Mouse (Mus musculus) heart, embryonic 13.5 days (tissue): ENCODE measurements around the gene Prr15l. TPM values are rescaled to one million over a fixed set of nuclear protein-coding genes. Genes with fewer than 3 reads are reported as not detected.

ENCODE experiments used
- ATAC-seq: fragments of 200-750 bp; cut with Nextera tagmentation; 2 replicates; pipeline ENCODE4 v1.8.0; 2017; ENCODE audit warnings: moderate TSS enrichment; ENCODE audit not compliant: insufficient number of reproducible peaks, low FRiP score, low TSS enrichment; ENCODE audit errors: extremely low read depth
- H3K27ac ChIP-seq: fragments of 300-500 bp; sonication (generic); replicated peaks from 2 replicates; pipeline ENCODE4 v1.5.1; 2015; ENCODE audit warnings: moderate library complexity, mild to moderate bottlenecking, inconsistent platforms
- H3K27me3 ChIP-seq: fragments of 300-500 bp; sonication (generic); replicated peaks from 2 replicates; pipeline ENCODE4 v1.6.1; 2015; ENCODE audit warnings: mild to moderate bottlenecking, inconsistent platforms
- H3K36me3 ChIP-seq: fragments of 300-500 bp; sonication (generic); 2 replicates; pipeline ENCODE4 v1.6.1; 2015; ENCODE audit warnings: mild to moderate bottlenecking, inconsistent platforms
- H3K4me1 ChIP-seq: fragments of 300-500 bp; sonication (generic); 2 replicates; pipeline ENCODE4 v1.6.1; 2015; ENCODE audit warnings: inconsistent platforms
- H3K4me2 ChIP-seq: fragments of 300-500 bp; sonication (generic); 2 replicates; pipeline ENCODE4 v1.6.1; 2015; ENCODE audit warnings: inconsistent platforms, mild to moderate bottlenecking, moderate library complexity
- H3K4me3 ChIP-seq: fragments of 300-500 bp; sonication (generic); 2 replicates; pipeline ENCODE4 v1.5.1; 2015; ENCODE audit warnings: moderate library complexity, mild to moderate bottlenecking, inconsistent platforms
- H3K9ac ChIP-seq: fragments of 300-500 bp; sonication (generic); 2 replicates; pipeline ENCODE4 v1.6.1; 2015; ENCODE audit warnings: inconsistent platforms, mild to moderate bottlenecking, moderate library complexity
- H3K9me3 ChIP-seq: fragments of 300-500 bp; sonication (generic); 2 replicates; pipeline ENCODE4 v1.6.1; 2016; ENCODE audit warnings: inconsistent platforms
- WGBS: fragments of 180-500 bp; shearing (Covaris S2); methylation state at CpG from one replicate; pipeline ENCODE4 v1.1.7; 2015; ENCODE audit warnings: mixed read lengths; 5-methylcytosine and 5-hydroxymethylcytosine counted together
- polyA plus RNA-seq: library from polyadenylated mRNA; unstranded; fragments of >200 nt; fragmentation: Nextera tagmentation; extraction: Ambion mirVana; gene quantifications from 2 replicates; pipeline ENCODE4 v1.2.1, GENCODE M21; 2015

Prr15l gene
- polyA plus RNA-seq, 1 experiment from 2014 or later = 0.79 TPM

DNA sequence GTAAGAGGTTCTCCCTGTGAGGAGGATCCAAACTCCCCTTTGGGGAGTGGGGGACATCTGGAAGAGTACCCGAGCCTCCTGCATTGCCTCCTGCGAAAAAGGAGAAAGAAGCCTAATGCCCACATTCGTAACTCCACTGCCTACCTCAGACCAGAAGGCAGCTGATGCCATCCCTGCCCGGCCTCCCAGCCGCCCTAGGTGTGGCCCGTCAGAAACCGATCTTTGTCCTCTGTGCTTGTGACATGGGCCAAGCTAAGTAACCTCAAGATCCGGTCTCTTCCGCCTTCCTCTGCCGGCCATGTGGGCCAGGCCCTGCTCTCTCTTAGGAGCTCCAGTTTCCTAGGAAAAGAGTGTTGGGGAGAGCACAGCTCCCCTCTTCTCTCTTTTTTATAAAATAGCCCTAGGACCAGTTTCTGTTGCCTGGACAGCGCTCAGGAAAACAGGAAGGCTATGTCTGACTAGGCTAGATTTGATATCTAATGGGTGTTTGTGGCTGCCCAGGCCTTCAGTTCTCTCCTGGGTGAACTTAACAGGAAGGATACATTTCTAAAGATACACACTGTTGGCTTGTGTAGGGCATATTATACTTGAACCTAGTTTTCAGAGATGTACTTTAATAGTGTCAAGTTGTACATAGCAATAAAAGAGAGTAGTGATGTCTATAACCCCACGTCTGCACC lies 2.3 kb upstream of the Prr15l start:
- peaks cover 36% of the 10 kb centered on the region for H3K27me3 ChIP-seq
- no peak overlapping the region for H3K27ac ChIP-seq
- H3K36me3 ChIP-seq = no peaks in the 10 kb centered on the region
- H3K9ac ChIP-seq = no peak overlapping the region
- 81% methylated on average over 12 of the region's 12 CpGs for WGBS
- no peak overlapping the region for H3K4me2 ChIP-seq
- ATAC-seq = no peak
- no peak overlapping the region for H3K4me3 ChIP-seq
- peaks cover 6% of the 10 kb centered on the region; the same call in 1 of the 2 replicates for H3K4me1 ChIP-seq
- H3K9me3 ChIP-seq = no peaks in the 10 kb centered on the region

DNA sequence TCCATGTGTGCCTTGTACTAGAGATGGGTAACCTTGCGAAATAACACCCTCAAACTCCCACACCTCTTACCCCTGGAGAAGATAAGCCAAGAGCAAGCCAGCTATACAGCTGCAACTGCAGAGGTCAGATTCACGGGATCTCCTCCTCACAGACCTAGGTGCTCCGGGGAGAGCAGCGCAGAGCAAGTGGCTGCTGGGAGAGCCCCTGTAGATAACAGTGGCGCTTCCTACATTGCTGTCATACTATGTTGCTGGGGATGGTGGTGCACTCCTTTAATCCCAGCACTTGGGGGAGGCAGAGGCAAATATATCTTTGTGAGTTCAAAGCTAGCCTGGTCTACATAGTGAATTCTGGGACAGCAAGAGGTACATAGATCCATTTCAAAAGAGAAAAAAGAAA lies 1.3 kb upstream of the Prr15l start:
- Histone ChIP-seq H3K27ac (no peak overlapping the region), H3K36me3 (no peaks in the 10 kb centered on the region), H3K4me2 (no peak overlapping the region), H3K9me3 (no peaks in the 10 kb centered on the region), H3K9ac (no peak overlapping the region), H3K4me1 (peaks cover 8% of the 10 kb centered on the region), H3K27me3 (peaks cover 40% of the 10 kb centered on the region), H3K4me3 (no peak overlapping the region)
- ATAC-seq = no peak
- WGBS = 56% methylated on average over 5 of the region's 5 CpGs

- Histone ChIP-seq H3K36me3 (no peaks in the 10 kb centered on the region), H3K9me3 (no peaks in the 10 kb centered on the region), H3K27ac (no peak overlapping the region), H3K27me3 (peaks cover 40% of the 10 kb centered on the region), H3K4me3 (no peak overlapping the region), H3K9ac (no peak overlapping the region), H3K4me2 (no peak overlapping the region), H3K4me1 (peaks cover 15% of the 10 kb centered on the region)
- WGBS = 8% methylated on average over 5 of the region's 5 CpGs
- ATAC-seq = no peak
These were observed 787 bp downstream of the Prr15l start for GRCm38 (mm10) chr11:96928691-96929090.

- no peak for ATAC-seq
- Histone ChIP-seq H3K9me3 (no peaks in the 10 kb centered on the region), H3K36me3 (no peaks in the 10 kb centered on the region), H3K4me1 (peaks cover 16% of the 10 kb centered on the region), H3K27ac (no peak overlapping the region), H3K4me3 (no peak overlapping the region), H3K27me3 (peaks cover 40% of the 10 kb centered on the region), H3K9ac (no peak overlapping the region), H3K4me2 (no peak overlapping the region)
- 13% methylated on average over 13 of the region's 13 CpGs for WGBS
These were observed 1.3 kb downstream of the Prr15l start for GRCm38 (mm10) chr11:96929096-96929765.

DNA sequence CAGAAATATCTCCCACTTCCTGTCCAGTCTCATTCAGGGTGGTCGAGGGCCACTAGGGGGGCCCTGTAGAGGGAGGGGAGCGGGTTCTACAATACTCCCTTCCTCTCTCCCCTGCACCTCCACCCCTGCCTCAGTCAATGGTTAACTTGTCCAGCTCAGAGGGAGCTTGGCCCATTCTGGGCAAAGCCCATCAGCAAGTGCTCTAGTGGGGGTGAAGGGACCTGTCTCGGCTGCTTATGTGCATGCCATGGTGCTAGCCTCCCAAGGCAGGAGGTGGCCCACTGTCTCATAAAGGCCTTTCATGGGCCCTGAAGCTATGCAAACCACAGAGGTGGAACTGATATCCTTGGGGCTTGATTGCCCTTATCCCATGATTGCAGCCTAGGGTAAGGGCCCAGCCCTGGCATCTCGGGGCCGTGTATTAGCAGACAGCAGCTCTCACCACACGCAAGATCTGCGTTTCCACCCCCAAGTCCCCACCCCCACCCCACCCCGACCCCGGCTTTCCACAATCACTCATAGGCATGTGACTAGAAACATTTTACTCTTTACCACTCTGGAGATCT lies 1.9 kb downstream of the Prr15l start:
- ATAC-seq = no peak
- Histone ChIP-seq H3K9ac (no peak overlapping the region), H3K4me3 (no peak overlapping the region)

DNA sequence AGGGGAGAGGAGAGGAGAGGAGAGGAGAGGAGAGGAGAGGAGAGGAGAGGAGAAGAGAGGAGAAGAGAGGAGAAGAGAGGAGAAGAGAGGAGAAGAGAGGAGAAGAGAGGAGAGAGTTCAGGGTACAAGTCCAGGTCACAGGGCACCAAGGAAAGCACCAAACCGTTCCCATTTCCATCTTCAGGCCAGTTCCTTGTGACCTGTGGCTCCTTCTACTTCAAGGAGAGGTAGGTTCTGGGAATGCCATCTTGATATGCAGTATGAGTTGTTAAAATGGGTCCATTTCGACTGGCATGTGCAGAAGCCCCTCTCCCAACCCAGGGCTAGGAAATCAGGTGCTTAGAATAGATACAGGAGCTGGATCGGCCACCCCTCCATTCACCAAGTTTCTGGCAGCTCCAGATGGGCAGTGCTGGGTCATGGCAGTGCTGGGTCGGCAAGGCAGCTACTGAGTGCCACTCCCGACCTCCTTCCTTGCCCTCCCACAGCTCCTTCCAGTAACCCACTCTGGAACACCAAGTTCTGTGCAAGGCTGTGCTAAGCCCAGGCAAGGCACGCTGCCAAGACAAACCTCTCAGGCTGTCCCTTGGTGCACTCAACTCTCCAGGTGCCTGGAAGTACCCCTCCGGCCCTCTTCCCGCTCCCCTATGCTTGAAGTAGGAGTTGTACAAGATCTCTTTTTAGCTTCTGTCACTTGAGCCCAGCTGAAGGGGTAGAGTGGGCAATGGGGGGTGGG lies 3.6 kb downstream of the Prr15l start:
- Histone ChIP-seq H3K27me3 (peaks cover 38% of the 10 kb centered on the region), H3K9me3 (no peaks in the 10 kb centered on the region), H3K4me2 (no peak overlapping the region), H3K9ac (no peak overlapping the region; the same call in 1 of the 2 replicates), H3K36me3 (no peaks in the 10 kb centered on the region), H3K27ac (no peak overlapping the region), H3K4me3 (no peak overlapping the region), H3K4me1 (peaks cover 28% of the 10 kb centered on the region)
- no peak for ATAC-seq
- 46% methylated on average over 8 of the region's 8 CpGs for WGBS

More for the DNA sequence above, 1.9 kb downstream of the Prr15l start:
- peaks cover 40% of the 10 kb centered on the region for H3K27me3 ChIP-seq
- H3K4me2 ChIP-seq = no peak overlapping the region; the same call in 1 of the 2 replicates
- WGBS = 49% methylated on average over 9 of the region's 9 CpGs
- H3K9me3 ChIP-seq = no peaks in the 10 kb centered on the region
- peaks cover 22% of the 10 kb centered on the region for H3K4me1 ChIP-seq
- H3K36me3 ChIP-seq = no peaks in the 10 kb centered on the region
- no peak overlapping the region for H3K27ac ChIP-seq

GRCm38 (mm10) chr11:96933562-96934276 lies 5.8 kb downstream of the Prr15l start:
- ATAC-seq = no peak
- 80% methylated on average over 13 of the region's 13 CpGs for WGBS
- H3K4me3 ChIP-seq = no peak overlapping the region
- no peaks in the 10 kb centered on the region for H3K9me3 ChIP-seq
- no peak overlapping the region for H3K27ac ChIP-seq
- peaks cover under 1% of the 10 kb centered on the region; the same call in 1 of the 2 replicates for H3K36me3 ChIP-seq
- H3K9ac ChIP-seq = no peak overlapping the region
- H3K27me3 ChIP-seq = peaks cover 22% of the 10 kb centered on the region
- H3K4me1 ChIP-seq = peaks cover 36% of the 10 kb centered on the region
- H3K4me2 ChIP-seq = no peak overlapping the region

DNA sequence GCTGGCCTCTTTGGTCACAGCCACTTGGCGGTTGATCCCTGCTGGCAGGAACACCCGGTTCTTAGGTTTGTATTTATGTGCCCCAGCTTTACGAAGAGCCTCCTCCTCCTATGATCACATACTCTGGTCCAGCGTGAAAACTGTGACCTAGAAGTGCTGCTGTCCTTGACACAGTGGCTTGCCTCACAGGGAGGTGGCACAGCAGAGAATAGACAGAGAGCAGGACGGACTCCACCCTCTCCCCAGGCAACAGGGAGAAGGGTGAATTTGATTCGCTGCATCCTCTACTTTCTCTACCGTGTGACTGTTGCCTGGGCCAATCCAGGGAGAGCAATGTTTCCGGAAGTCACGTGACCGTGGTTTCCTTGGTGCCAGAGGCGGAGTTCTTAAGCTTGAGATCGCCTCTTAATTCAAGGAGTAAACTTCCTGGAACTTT lies 7.0 kb downstream of the Prr15l start:
- ATAC-seq = peak; percentile 90
- Histone ChIP-seq H3K36me3 (peaks cover 12% of the 10 kb centered on the region), H3K27me3 (peaks cover 10% of the 10 kb centered on the region), H3K9ac (peak overlapping the region; percentile 56), H3K27ac (peak overlapping the region; percentile 72), H3K4me3 (peak overlapping the region; percentile 32), H3K4me1 (peaks cover 30% of the 10 kb centered on the region), H3K4me2 (peak overlapping the region; percentile 61), H3K9me3 (no peaks in the 10 kb centered on the region)
- WGBS = 20% methylated on average over 12 of the region's 12 CpGs

DNA sequence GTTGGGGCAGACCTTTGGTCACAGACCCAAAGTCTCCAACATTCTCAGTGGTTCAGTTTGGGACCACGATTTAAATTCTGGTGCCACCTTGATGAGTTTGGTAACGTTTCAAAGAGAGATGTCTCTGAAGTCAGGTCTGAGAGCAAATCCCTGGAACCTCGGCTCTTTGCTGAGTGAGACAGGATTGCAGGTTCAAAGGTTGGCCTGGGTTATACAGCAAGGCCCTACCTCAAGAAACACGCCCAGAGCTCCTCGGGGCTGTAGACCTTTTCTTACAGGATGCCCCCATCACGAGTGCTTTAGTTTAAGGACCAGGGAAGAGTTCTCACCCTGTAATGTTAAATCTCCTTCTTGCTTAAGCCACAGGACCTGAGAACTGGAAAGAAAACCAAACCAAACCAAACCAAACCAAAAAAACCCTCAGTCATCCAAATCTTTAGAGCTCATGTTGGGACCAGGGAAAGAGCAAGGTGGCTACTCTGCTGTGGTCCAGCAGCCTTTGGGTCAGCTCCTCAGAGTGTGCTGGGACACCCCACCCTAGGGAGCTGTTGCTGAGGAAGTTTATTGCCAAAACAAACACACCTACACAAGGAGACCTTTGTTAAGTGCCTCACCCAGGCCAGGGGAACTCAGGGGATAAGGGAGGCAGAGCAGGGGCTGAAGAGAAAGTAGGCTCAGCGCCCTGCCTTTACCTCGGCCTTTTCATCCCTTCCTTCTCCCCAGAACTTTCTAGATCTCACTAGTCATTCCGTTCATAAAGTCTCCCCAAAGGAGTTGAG lies 8.2 kb downstream of the Prr15l start:
- Histone ChIP-seq H3K9me3 (no peaks in the 10 kb centered on the region), H3K27me3 (no peaks in the 10 kb centered on the region; the same call in 1 of the 2 replicates), H3K9ac (no peak overlapping the region), H3K4me3 (no peak overlapping the region), H3K27ac (no peak overlapping the region), H3K36me3 (peaks cover 12% of the 10 kb centered on the region), H3K4me1 (peaks cover 30% of the 10 kb centered on the region), H3K4me2 (no peak overlapping the region)
- WGBS = 77% methylated on average over 9 of the region's 9 CpGs
- no peak for ATAC-seq
